9 mouse cellular contexts compared by ENCODE assay signal in the genomic region with DNA sequence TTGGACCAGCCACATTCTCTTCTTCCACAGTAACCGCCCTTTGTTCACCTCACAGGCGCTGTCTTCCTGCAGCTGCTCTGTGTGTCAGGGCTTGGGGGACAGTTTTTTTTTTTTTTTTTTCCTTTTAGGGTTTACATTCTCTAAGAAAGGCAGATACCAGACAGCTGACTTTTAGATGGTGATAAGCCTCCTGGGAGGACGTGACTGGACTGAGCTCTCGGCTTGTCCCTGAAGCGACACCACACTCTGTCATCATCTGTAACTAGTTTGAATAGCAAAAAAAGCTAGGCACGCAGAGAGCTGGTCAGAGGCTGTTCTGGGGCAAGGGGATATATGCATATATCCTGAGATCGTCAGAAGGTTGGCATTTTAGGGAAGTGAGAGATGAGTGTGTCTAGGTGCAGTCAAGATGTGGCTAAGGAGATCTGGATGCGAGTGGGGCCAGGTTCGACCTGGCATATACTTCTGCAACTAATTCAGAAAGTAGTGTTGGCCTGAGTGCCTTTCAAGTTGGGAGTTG. TPM values are rescaled to one million over a fixed set of nuclear protein-coding genes. Genes with fewer than 3 reads are reported as not detected.
A peak's percentile ranks its signal among the peaks of the same experiment; 100 is the strongest.
DNase-seq lines count a peak whose midpoint lies in the region; ATAC-seq and TF ChIP-seq lines count a peak whose summit lies in the region.
"Had no signal": no experiment of that assay in that cellular context is flagged by ENCODE, and none has a peak within 500 bp of the region (broad histone marks: within the 10 kb centered on the region; RNA-seq: fewer than 3 reads in every experiment).

No protein-coding gene starts in this region.

- H3K4me1 ChIP-seq in heart, embryonic 12.5 days (replicated peaks) = peaks cover 65% of the 10 kb centered on the region
- H3K4me1 ChIP-seq in embryonic fibroblast, embryonic 13.5 days (ENCODE audit: control insufficient read depth, insufficient read depth, low read length) = peaks cover 21% of the 10 kb centered on the region
- peaks cover 41% of the 10 kb centered on the region for H3K4me1 ChIP-seq in liver, postnatal 0 days (ENCODE audit: insufficient read depth)

- H3K27ac ChIP-seq in heart, embryonic 12.5 days (ENCODE audit: poor library complexity, severe bottlenecking) = peak overlapping the region; percentile 94
- H3K27ac ChIP-seq in embryonic fibroblast, embryonic 13.5 days (ENCODE audit: insufficient read depth, low read length) = peak overlapping the region; percentile 65
- H3K27ac ChIP-seq in liver, postnatal 0 days (ENCODE audit: low read depth) = peak overlapping the region; percentile 66; the same call in 1 of the 2 replicates
- H3K27ac ChIP-seq: limb, embryonic 15.5 days had no signal

- H3K27me3 ChIP-seq in heart, embryonic 12.5 days (replicated peaks) = no peaks in the 10 kb centered on the region
- no peaks in the 10 kb centered on the region for H3K27me3 ChIP-seq in liver, postnatal 0 days (ENCODE audit: insufficient read depth, low read length)
- H3K27me3 ChIP-seq: limb, embryonic 15.5 days had no signal

- peak; percentile 41; the same call in 1 of the 2 replicates for ATAC-seq in heart, embryonic 12.5 days (ENCODE audit: insufficient number of reproducible peaks, low FRiP score)
- ATAC-seq in liver, postnatal 0 days = peak; percentile 40
- no peak for ATAC-seq in cerebellum, adult (ENCODE audit: insufficient number of reproducible peaks, low FRiP score, low TSS enrichment)

- H3K4me2 ChIP-seq in heart, embryonic 12.5 days = peak overlapping the region; percentile 53
- peak overlapping the region; percentile 55 for H3K4me2 ChIP-seq in liver, postnatal 0 days (ENCODE audit: low read depth, low read length)
- H3K4me2 ChIP-seq: limb, embryonic 15.5 days had no signal

- H3K9ac ChIP-seq in heart, embryonic 12.5 days = peak overlapping the region; percentile 62
- H3K9ac ChIP-seq in liver, postnatal 0 days (replicated peaks) = 0 out of 2 replicates have a peak overlapping the region, but pooled peaks have one; percentile 45
- H3K9ac ChIP-seq: limb, embryonic 15.5 days had no signal

- TF ChIP-seq POLR2A in embryonic fibroblast, embryonic 13.5 days (IDR thresholded peaks at IDR 0.05; ENCODE audit: low read depth, low read length) = no peak

- WGBS in heart, embryonic 12.5 days = 19% methylated on average over 9 of the region's 9 CpGs
- WGBS in liver, postnatal 0 days (ENCODE audit: insufficient replicate concordance) = 22% methylated on average over 9 of the region's 9 CpGs

- no peaks in the 10 kb centered on the region for H3K9me3 ChIP-seq in heart, embryonic 12.5 days (replicated peaks)
- H3K9me3 ChIP-seq in liver, postnatal 0 days (ENCODE audit: low read length) = no peaks in the 10 kb centered on the region
- H3K9me3 ChIP-seq: limb, embryonic 15.5 days had no signal

- 0 out of 2 replicates have a peak overlapping the region, but pooled peaks have one; percentile 1 for H3K4me3 ChIP-seq in heart, embryonic 12.5 days
- no peak overlapping the region for H3K4me3 ChIP-seq in embryonic fibroblast, embryonic 13.5 days (ENCODE audit: insufficient read depth, low read length)
- no peak overlapping the region for H3K4me3 ChIP-seq in liver, postnatal 0 days (ENCODE audit: low read depth, low read length)
- H3K4me3 ChIP-seq: limb, embryonic 15.5 days had no signal

- DNase-seq in heart, adult 8-10 months (ENCODE audit: low spot score) = no peak
- DNase-seq in 416B (ENCODE audit: low read depth) = peak; percentile 33
- no peak for DNase-seq in liver, postnatal 0 days
- no peak for DNase-seq in cerebellum, adult 9-11 months
- no peak for DNase-seq in frontal cortex, postnatal 25 days (ENCODE audit: low spot score in 2 of 2)

- no peak for TF ChIP-seq EP300 in liver, postnatal 0 days (IDR thresholded peaks at IDR 0.05; ENCODE audit: low read depth)

- TF ChIP-seq CTCF in embryonic fibroblast, embryonic 13.5 days (IDR thresholded peaks at IDR 0.05; ENCODE audit: borderline replicate concordance, insufficient read depth, low read length) = no peak
- no peak for TF ChIP-seq CTCF in liver, postnatal 0 days (IDR thresholded peaks at IDR 0.05; ENCODE audit: low read depth)

- peaks cover 2% of the 10 kb centered on the region; the same call in 1 of the 2 replicates for H3K36me3 ChIP-seq in heart, embryonic 12.5 days
- no peaks in the 10 kb centered on the region for H3K36me3 ChIP-seq in liver, postnatal 0 days (replicated peaks; ENCODE audit: insufficient read depth, low read length)
- H3K36me3 ChIP-seq: limb, embryonic 15.5 days had no signal

RNA-seq across cellular contexts. Expression of a gene that starts 23.0 kb away (rescaled TPM):
- 16.2 and 16.9 TPM in 2 replicates for polyA plus RNA-seq in heart, embryonic 12.5 days (2016; fragmentation: Nextera tagmentation; extraction: Ambion mirVana)
- 10 to 100 TPM; 23.3 to 28.6 (median 24.9) TPM for total RNA-seq in heart, adult 8-10 months (2022)
- 68.8 and 74.6 TPM in 2 replicates for polyA plus RNA-seq in embryonic fibroblast, embryonic 13.5 days (2011; ENCODE audit: insufficient read length, low read depth, missing spikeins)
- polyA plus RNA-seq in liver, postnatal 0 days (2015; fragmentation: Nextera tagmentation; extraction: Ambion mirVana) = 5.5 and 6.3 TPM in 2 replicates
